Mouse (Mus musculus) neural tube, embryonic 14.5 days (tissue): Measurements from ENCODE around the gene Add1. TPM values are rescaled to one million over a fixed set of nuclear protein-coding genes. Genes with fewer than 3 reads are reported as not detected.
A peak's percentile ranks its signal among the peaks of the same experiment; 100 is the strongest.

Experiments used
- ATAC-seq: fragments of 200-750 bp; cut with Nextera tagmentation; 2 replicates; pipeline ENCODE4 v1.8.0; 2017; ENCODE audit warnings: low read depth, mild to moderate bottlenecking, moderate TSS enrichment, moderate library complexity
- H3K27ac ChIP-seq: fragments of 300-500 bp; sonication (generic); 2 replicates; pipeline ENCODE4 v1.5.1; 2014; ENCODE audit warnings: low read depth, mild to moderate bottlenecking, control low read depth, low read length, moderate library complexity, mixed read lengths
- H3K27me3 ChIP-seq: fragments of 300-500 bp; sonication (generic); 2 replicates; pipeline ENCODE4 v1.6.1; 2014; ENCODE audit warnings: low read length; ENCODE audit not compliant: control insufficient read depth, insufficient read depth
- H3K36me3 ChIP-seq: fragments of 300-500 bp; sonication (generic); 2 replicates; pipeline ENCODE4 v1.6.1; 2014; ENCODE audit warnings: low read length, mixed read lengths; ENCODE audit not compliant: control insufficient read depth, insufficient read depth
- H3K4me1 ChIP-seq: fragments of 300-500 bp; sonication (generic); 2 replicates; pipeline ENCODE4 v1.6.1; 2014; ENCODE audit warnings: low read length; ENCODE audit not compliant: control insufficient read depth, insufficient read depth
- H3K4me2 ChIP-seq: fragments of 300-500 bp; sonication (generic); 2 replicates; pipeline ENCODE4 v1.6.1; 2014; ENCODE audit warnings: mild to moderate bottlenecking, low read depth, low read length, control low read depth
- H3K4me3 ChIP-seq: fragments of 300-500 bp; sonication (generic); 2 replicates; pipeline ENCODE4 v1.5.1; 2014; ENCODE audit warnings: low read depth, low read length, control low read depth, mixed read lengths
- H3K9ac ChIP-seq: fragments of 300-500 bp; sonication (generic); replicated peaks from 2 replicates; pipeline ENCODE4 v1.6.1; 2014; ENCODE audit warnings: low read depth, mild to moderate bottlenecking, control low read depth, low read length, mixed read lengths
- H3K9me3 ChIP-seq: fragments of 300-500 bp; sonication (generic); 2 replicates; pipeline ENCODE4 v1.6.1; 2016; ENCODE audit warnings: low read length; ENCODE audit not compliant: control insufficient read depth
- WGBS: fragments of 180-500 bp; shearing (Covaris S2); extraction: QIAGEN DNeasy Blood & Tissue Kit; methylation state at CpG from one replicate; pipeline ENCODE4 v1.1.7; 2014; 5-methylcytosine and 5-hydroxymethylcytosine counted together
- polyA plus RNA-seq: library from polyadenylated mRNA; unstranded; fragments of >200 nt; fragmentation: Nextera tagmentation; extraction: Ambion mirVana; gene quantifications from 2 replicates; pipeline ENCODE4 v1.2.1, GENCODE M21; 2014

Gene Add1
- polyA plus RNA-seq, 1 experiment from 2014 or later = 213 TPM

DNA sequence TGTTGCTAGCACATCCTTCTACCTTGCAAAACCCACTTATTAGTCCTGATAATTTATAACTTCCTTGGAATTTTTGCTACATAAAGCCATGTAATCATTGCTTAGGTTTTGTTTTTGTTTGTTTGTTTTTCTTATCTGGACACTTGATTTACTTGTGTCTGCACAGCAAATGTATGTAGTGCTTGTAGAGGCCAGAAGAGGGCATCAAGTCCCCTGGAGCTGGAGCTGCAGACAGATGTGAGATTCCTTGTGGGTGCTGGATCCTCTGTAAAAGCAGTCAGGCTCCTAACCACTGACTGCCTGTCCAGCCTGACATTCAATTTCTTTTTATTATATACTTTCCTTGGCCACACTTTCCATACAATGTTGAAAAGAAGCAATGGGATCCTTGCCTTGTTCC lies 26.1 kb upstream of the Add1 start:
- no peak for ATAC-seq
- H3K9ac ChIP-seq = no peak overlapping the region
- H3K36me3 ChIP-seq = peaks cover 9% of the 10 kb centered on the region
- H3K27ac ChIP-seq = no peak overlapping the region
- H3K4me3 ChIP-seq = no peak overlapping the region
- H3K9me3 ChIP-seq = no peaks in the 10 kb centered on the region
- peaks cover 11% of the 10 kb centered on the region for H3K4me1 ChIP-seq
- no peaks in the 10 kb centered on the region for H3K27me3 ChIP-seq
- no peak overlapping the region for H3K4me2 ChIP-seq

DNA sequence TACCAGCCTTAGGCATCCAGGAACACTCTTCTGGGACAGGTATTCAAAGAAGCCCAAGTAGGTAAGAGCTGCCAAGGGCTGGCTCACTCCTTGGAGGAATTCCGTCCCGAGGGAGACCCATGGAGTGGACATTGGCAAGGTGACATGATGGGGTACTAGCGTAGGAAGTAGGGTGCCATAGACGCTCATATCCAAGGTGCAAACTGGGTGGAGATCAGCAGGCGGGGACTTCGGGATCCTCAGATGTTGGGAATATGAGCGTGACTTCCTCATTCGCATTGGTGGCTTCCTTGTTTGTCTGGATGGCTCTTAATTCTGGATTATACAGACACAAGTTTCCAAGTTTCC lies 24.4 kb upstream of the Add1 start:
- peak overlapping the region; percentile 97 for H3K9ac ChIP-seq
- peaks cover 18% of the 10 kb centered on the region for H3K36me3 ChIP-seq
- ATAC-seq = peak; percentile 20; the same call in 1 of the 2 replicates
- WGBS = 29% methylated on average over 8 of the region's 8 CpGs
- peak overlapping the region; percentile 70 for H3K4me3 ChIP-seq
- peaks cover 11% of the 10 kb centered on the region for H3K4me1 ChIP-seq
- no peak overlapping the region; the same call in 1 of the 2 replicates for H3K27ac ChIP-seq
- H3K27me3 ChIP-seq = no peaks in the 10 kb centered on the region
- peak overlapping the region; percentile 80 for H3K4me2 ChIP-seq
- H3K9me3 ChIP-seq = no peaks in the 10 kb centered on the region

- Histone ChIP-seq H3K4me1 (peaks cover 11% of the 10 kb centered on the region), H3K4me2 (peak overlapping the region; percentile 80), H3K4me3 (peak overlapping the region; percentile 70), H3K27ac (peak overlapping the region; percentile 69), H3K9me3 (no peaks in the 10 kb centered on the region), H3K9ac (peak overlapping the region; percentile 97), H3K27me3 (no peaks in the 10 kb centered on the region), H3K36me3 (peaks cover 21% of the 10 kb centered on the region)
- ATAC-seq = peak; percentile 95
- under 1% methylated on average over 48 of the region's 49 CpGs for WGBS
These were observed 23.8 kb upstream of the Add1 start for GRCm38 (mm10) chr5:34549483-34550221.

GRCm38 (mm10) chr5:34550251-34550650 lies 23.2 kb upstream of the Add1 start:
- Histone ChIP-seq H3K27me3 (no peaks in the 10 kb centered on the region), H3K36me3 (peaks cover 27% of the 10 kb centered on the region), H3K27ac (peak overlapping the region; percentile 69; the same call in 1 of the 2 replicates), H3K4me1 (peaks cover 11% of the 10 kb centered on the region), H3K9ac (peak overlapping the region; percentile 97), H3K9me3 (no peaks in the 10 kb centered on the region), H3K4me2 (peak overlapping the region; percentile 80), H3K4me3 (peak overlapping the region; percentile 70)
- peak; percentile 18; the same call in 1 of the 2 replicates for ATAC-seq
- WGBS = 12% methylated on average over 6 of the region's 6 CpGs

GRCm38 (mm10) chr5:34551821-34552220 lies 21.6 kb upstream of the Add1 start:
- 0 out of 2 replicates have a peak overlapping the region, but pooled peaks have one; percentile 3 for H3K9ac ChIP-seq
- 78% methylated on average over 4 of the region's 4 CpGs for WGBS
- no peaks in the 10 kb centered on the region for H3K27me3 ChIP-seq
- peaks cover 42% of the 10 kb centered on the region for H3K36me3 ChIP-seq
- peaks cover 11% of the 10 kb centered on the region for H3K4me1 ChIP-seq
- ATAC-seq = no peak
- no peak overlapping the region for H3K4me2 ChIP-seq
- H3K4me3 ChIP-seq = no peak overlapping the region
- H3K27ac ChIP-seq = no peak overlapping the region
- no peaks in the 10 kb centered on the region for H3K9me3 ChIP-seq

GRCm38 (mm10) chr5:34563854-34564253 lies 9.6 kb upstream of the Add1 start:
- no peaks in the 10 kb centered on the region; the same call in 1 of the 2 replicates for H3K4me1 ChIP-seq

DNA sequence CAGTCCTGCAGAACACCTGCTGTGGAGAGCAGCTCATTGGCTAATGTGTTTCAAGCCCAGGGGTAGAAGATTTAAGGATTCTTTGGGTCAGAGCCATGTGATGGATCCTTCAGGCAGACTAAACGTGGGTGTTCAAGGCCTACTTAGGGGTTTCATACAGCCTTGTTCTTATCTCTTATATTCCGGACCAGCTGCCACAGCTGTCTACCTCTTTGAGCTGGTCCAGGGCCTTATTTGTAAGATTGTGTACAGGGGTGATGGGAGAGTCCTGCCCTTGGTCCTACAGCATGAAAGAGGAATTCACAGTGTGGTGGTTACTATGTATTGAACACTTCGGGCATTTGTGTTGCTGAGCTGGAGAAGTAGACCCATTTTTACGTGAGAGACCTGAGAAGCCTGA lies 9.2 kb upstream of the Add1 start:
- no peak for ATAC-seq
- no peaks in the 10 kb centered on the region for H3K27me3 ChIP-seq
- no peaks in the 10 kb centered on the region for H3K9me3 ChIP-seq
- no peaks in the 10 kb centered on the region; the same call in 1 of the 2 replicates for H3K4me1 ChIP-seq
- no peak overlapping the region for H3K27ac ChIP-seq
- H3K36me3 ChIP-seq = peaks cover 45% of the 10 kb centered on the region
- H3K4me2 ChIP-seq = no peak overlapping the region
- H3K9ac ChIP-seq = no peak overlapping the region
- 90% methylated on average over 4 of the region's 4 CpGs for WGBS
- no peak overlapping the region for H3K4me3 ChIP-seq

More at GRCm38 (mm10) chr5:34563854-34564253, 9.6 kb upstream of the Add1 start:
- no peaks in the 10 kb centered on the region for H3K27me3 ChIP-seq
- H3K4me2 ChIP-seq = no peak overlapping the region
- no peak overlapping the region for H3K9ac ChIP-seq
- H3K27ac ChIP-seq = no peak overlapping the region
- 96% methylated on average over 1 of the region's 1 CpGs for WGBS
- no peak for ATAC-seq
- H3K9me3 ChIP-seq = no peaks in the 10 kb centered on the region
- no peak overlapping the region for H3K4me3 ChIP-seq
- peaks cover 49% of the 10 kb centered on the region for H3K36me3 ChIP-seq

GRCm38 (mm10) chr5:34565545-34566283 lies 7.8 kb upstream of the Add1 start:
- Histone ChIP-seq H3K4me1 (no peaks in the 10 kb centered on the region; the same call in 1 of the 2 replicates), H3K9ac (no peak overlapping the region), H3K4me3 (no peak overlapping the region), H3K9me3 (no peaks in the 10 kb centered on the region), H3K36me3 (peaks cover 30% of the 10 kb centered on the region), H3K27me3 (no peaks in the 10 kb centered on the region), H3K27ac (peak overlapping the region; percentile 70), H3K4me2 (no peak overlapping the region)
- 66% methylated on average over 7 of the region's 7 CpGs for WGBS
- ATAC-seq = peak; percentile 67; the same call in 1 of the 2 replicates

- WGBS = 85% methylated on average over 3 of the region's 3 CpGs
- H3K27me3 ChIP-seq = no peaks in the 10 kb centered on the region
- no peak for ATAC-seq
These were observed 1.9 kb upstream of the Add1 start for GRCm38 (mm10) chr5:34571551-34571950.

More at GRCm38 (mm10) chr5:34571551-34571950, 1.9 kb upstream of the Add1 start:
- no peak overlapping the region for H3K27ac ChIP-seq
- peaks cover 9% of the 10 kb centered on the region for H3K4me1 ChIP-seq
- no peak overlapping the region for H3K4me2 ChIP-seq
- H3K36me3 ChIP-seq = no peaks in the 10 kb centered on the region
- no peak overlapping the region for H3K9ac ChIP-seq
- H3K9me3 ChIP-seq = no peaks in the 10 kb centered on the region
- no peak overlapping the region for H3K4me3 ChIP-seq
